Mouse (Mus musculus) megakaryocyte, embryonic 14.5 days (primary cell): ENCODE measurements around the gene Tubd1.

ENCODE experiments used
- FLI1 ChIP-seq: IDR thresholded peaks from 2 replicates; pipeline ENCODE4 v1.6.1; 2012; ENCODE audit warnings: low read length, inconsistent platforms, mixed read lengths
- GATA1 ChIP-seq: IDR thresholded peaks from 3 replicates; pipeline ENCODE4 v1.6.1; 2012; ENCODE audit warnings: mixed read lengths, low read length, inconsistent platforms, borderline replicate concordance

DNA sequence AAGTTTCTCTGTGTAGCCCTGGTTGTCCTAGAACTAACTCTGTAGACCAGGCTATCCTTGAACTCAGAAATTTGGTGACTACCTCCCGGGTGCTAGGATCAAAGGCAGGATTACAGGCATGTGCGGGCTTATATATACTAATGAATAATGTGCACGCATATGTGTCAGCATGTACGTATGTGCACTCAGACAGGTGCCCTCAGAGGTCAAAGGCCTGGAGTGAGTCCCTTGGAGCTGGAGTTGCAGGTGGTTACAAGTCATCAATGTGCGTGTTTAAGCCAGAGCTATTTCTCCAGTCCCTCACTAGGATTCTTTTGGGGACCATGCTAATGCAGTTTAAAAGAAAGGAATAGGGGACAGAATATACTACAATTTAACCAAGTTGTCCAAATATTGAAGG is 53.4 kb downstream of the Tubd1 start:
- TF ChIP-seq GATA1 (no peak), FLI1 (no peak)
